Mouse (Mus musculus) C2C12 (cell line): Measurements from ENCODE around the gene Btbd35f8. TPM values are rescaled to one million over a fixed set of nuclear protein-coding genes. Genes with fewer than 3 reads are reported as not detected.
"Not testable (repeated sequence)": the region's sequence is repeated elsewhere in the genome, so short reads cannot be mapped to it uniquely, and the experiment has no call there.

Experiments
- H3K27me3 ChIP-seq: one replicate; pipeline ENCODE4 v1.6.1; 2011; ENCODE audit not compliant: control insufficient read depth, insufficient read depth, insufficient read length
- H3K36me3 ChIP-seq: one replicate; pipeline ENCODE4 v1.6.1; 2011; ENCODE audit not compliant: control insufficient read depth, insufficient read depth
- H3K4me3 ChIP-seq: one replicate; pipeline ENCODE4 v1.5.1; 2011; ENCODE audit warnings: mild to moderate bottlenecking, control low read depth; ENCODE audit not compliant: poor library complexity, insufficient read depth, severe bottlenecking
- H3K79me2 ChIP-seq: one replicate; pipeline ENCODE4 v1.6.1; 2011; ENCODE audit not compliant: control insufficient read depth, insufficient read depth
- H3K79me3 ChIP-seq: one replicate; pipeline ENCODE4 v1.6.1; 2011; ENCODE audit warnings: low read depth, control low read depth
- H3ac ChIP-seq: one replicate; pipeline ENCODE3; 2011; ENCODE audit warnings: low read depth; ENCODE audit not compliant: control insufficient read depth, insufficient read length
- long read RNA-seq, 2 experiments: library from polyadenylated mRNA; unstranded; transcript quantifications; one replicate each; pipeline ENCODE4 v2.0.0; 2019 to 2020
- polyA plus RNA-seq: library from polyadenylated mRNA; unstranded; fragments of >200 nt; fragmentation: generic; extraction: Trizol; gene quantifications from one replicate; pipeline ENCODE4 v1.2.1, GENCODE M21; 2012; ENCODE audit warnings: missing spikeins

The Btbd35f8 gene
- polyA plus RNA-seq = not detected
- long read RNA-seq, experiment 1 = 0 reads
- long read RNA-seq, experiment 2 = 0 reads

DNA sequence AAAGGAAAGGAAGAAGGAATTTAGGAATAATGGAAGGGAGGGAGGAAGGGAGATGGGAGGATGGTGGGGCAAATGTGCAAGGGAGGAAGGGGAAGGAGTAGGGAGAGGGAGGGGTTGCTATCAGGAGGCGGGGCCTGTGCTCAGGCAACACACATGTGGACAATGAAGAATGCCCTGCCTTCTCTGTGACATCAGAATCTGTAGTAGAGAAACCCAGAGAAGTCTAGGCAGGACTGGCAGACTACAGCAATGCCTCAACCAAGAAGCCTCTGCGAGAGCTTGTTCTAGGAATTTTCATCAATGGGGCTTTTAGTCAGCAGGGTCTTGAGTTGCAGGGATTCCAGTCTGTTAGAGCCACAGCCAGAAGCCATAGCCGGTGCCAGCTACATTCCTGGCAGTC is at the start of gene Btbd35f8:
TSS of gene Btbd35f8 (plus strand) at position 301 of the 400 bp plus-strand sequence.
- H3K27me3 ChIP-seq, H3ac ChIP-seq, H3K79me2 ChIP-seq, H3K36me3 ChIP-seq, H3K79me3 ChIP-seq, H3K4me3 ChIP-seq: not testable (repeated sequence)

Other genes starting within 250 kb of the Btbd35f8 start
- gene Spin2g, start 211.8 kb upstream of the Btbd35f8 start, polyA plus RNA-seq = not detected